Mouse (Mus musculus) T-cell, adult 66 days (primary cell): ENCODE data around the gene Sparcl1. TPM values are rescaled to one million over a fixed set of nuclear protein-coding genes. Genes with fewer than 3 reads are reported as not detected.

Experiments
- total RNA-seq, 2 experiments: library from RNA; stranded (reverse); gene quantifications; 3 replicates in 1 of 2; 4 replicates in 1 of 2; pipeline ENCODE4 v1.2.4; 2023

Sparcl1 gene
- not detected for total RNA-seq

GRCm38 (mm10) chr5:104113491-104114172, at the start of gene Sparcl1:
Sparcl1 (minus strand) TSS chr5:104113733.

GRCm38 (mm10) chr5:104077508-104077907, 36.0 kb downstream of the Sparcl1 start, which contains the start of gene Gm17660:
Gm17660 (minus strand) TSS chr5:104077608.

GRCm38 (mm10) chr5:104046256-104047199, 67.0 kb downstream of the Sparcl1 start, which contains the start of gene Nudt9:
Nudt9 (plus strand) TSS chr5:104046306.

Other genes with a start within 250 kb of the Sparcl1 start
- gene Klhl8, start 202.5 kb downstream of the Sparcl1 start, total RNA-seq = 1 to 10 TPM; 4.6 to 5.8 TPM
- not detected for gene Hsd17b13, start 136.3 kb downstream of the Sparcl1 start, total RNA-seq
- gene Hsd17b11, start 91.8 kb downstream of the Sparcl1 start, total RNA-seq = 10 to 100 TPM; 38.6 to 48.9 TPM
- gene Nudt9, start 67.4 kb downstream of the Sparcl1 start, total RNA-seq = 10 to 100 TPM; 34.2 to 37.0 TPM
- gene Gm17660, start 36.1 kb downstream of the Sparcl1 start, total RNA-seq = not detected
- not detected for gene Dspp, start 57.0 kb upstream of the Sparcl1 start, total RNA-seq
- not detected for gene Dmp1, start 88.9 kb upstream of the Sparcl1 start, total RNA-seq
- gene Ibsp, start 185.4 kb upstream of the Sparcl1 start, total RNA-seq = not detected
- gene Mepe, start 211.6 kb upstream of the Sparcl1 start, total RNA-seq = not detected